Mouse (Mus musculus): ENCODE measurements around the gene Slc16a1.

DNA sequence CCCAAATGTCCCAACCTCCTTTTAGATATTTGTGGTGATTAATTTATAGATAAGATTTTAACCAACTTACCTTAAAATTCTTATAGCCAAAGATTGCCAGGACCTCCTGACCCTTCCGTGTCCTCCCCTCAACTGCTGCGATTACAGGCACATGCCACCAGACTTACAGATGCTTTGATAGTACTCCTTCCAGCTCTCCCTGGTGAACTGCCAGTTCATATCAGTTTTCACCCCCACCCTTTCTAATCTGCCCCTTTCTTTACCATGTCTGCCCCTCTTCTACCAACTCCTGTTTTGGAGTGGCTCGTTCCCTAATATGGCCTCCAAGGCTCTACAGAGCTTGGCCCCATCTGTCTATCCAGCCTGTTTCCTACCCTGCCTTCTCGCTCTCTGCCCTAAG, 15.8 kb downstream of the Slc16a1 start:
- no peak for TF ChIP-seq CTCF (IDR thresholded peaks at IDR 0.05; ENCODE audit: low read depth, low read length)
- no peak for TF ChIP-seq POLR2A (IDR thresholded peaks at IDR 0.05; ENCODE audit: extremely low read depth, insufficient read depth, low read length)
